Mouse (Mus musculus) MEL (cell line): ENCODE data around the gene Zfp367. TPM values are rescaled to one million over a fixed set of nuclear protein-coding genes. Genes with fewer than 3 reads are reported as not detected.

Experiments used
- DNase-seq: peaks from one replicate; pipeline ENCODE4 v3.0.0; 2011; ENCODE audit warnings: low read depth, low spot score
- H3K27ac ChIP-seq: 2 replicates; pipeline ENCODE4 v1.5.1; 2012; ENCODE audit warnings: low read depth, mild to moderate bottlenecking, control low read depth, low read length, moderate library complexity; ENCODE audit not compliant: control insufficient read depth
- H3K27me3 ChIP-seq, 2 experiments: fragments of 150-350 bp in 1 of 2; sonication (generic) in 1 of 2; 2 replicates each; pipeline ENCODE4 v1.6.1; 2012; ENCODE audit warnings: low read length in 2 of 2, mild to moderate bottlenecking in 2 of 2, improper control_type of control experiment in 1 of 2, moderate library complexity in 1 of 2; ENCODE audit not compliant: insufficient read depth in 2 of 2, control insufficient read depth in 1 of 2
- H3K36me3 ChIP-seq, 2 experiments: 2 replicates each; pipeline ENCODE4 v1.6.1; 2012 to 2014; ENCODE audit warnings: low read length in 2 of 2, improper control_type of control experiment in 1 of 2, inconsistent platforms in 1 of 2, mild to moderate bottlenecking in 1 of 2; ENCODE audit not compliant: insufficient read depth in 2 of 2, control insufficient read depth in 1 of 2
- H3K4me1 ChIP-seq, 2 experiments: fragments of 150-350 bp in 1 of 2; sonication (generic) in 1 of 2; 2 replicates each; pipeline ENCODE4 v1.6.1; 2012; ENCODE audit warnings: low read length in 2 of 2, improper control_type of control experiment in 1 of 2, mild to moderate bottlenecking in 1 of 2; ENCODE audit not compliant: insufficient read depth in 2 of 2, control insufficient read depth in 1 of 2
- H3K4me3 ChIP-seq, 2 experiments: fragments of 150-350 bp in 1 of 2; sonication (generic) in 1 of 2; 2 replicates each; pipeline ENCODE4 v1.5.1; 2012; ENCODE audit warnings: low read depth in 2 of 2, low read length in 2 of 2, mild to moderate bottlenecking in 2 of 2, moderate library complexity in 2 of 2, control low read depth in 1 of 2, improper control_type of control experiment in 1 of 2; ENCODE audit not compliant: control insufficient read depth in 1 of 2, insufficient read depth in 1 of 2
- H3K79me2 ChIP-seq: 2 replicates; pipeline ENCODE4 v1.6.1; 2012; ENCODE audit warnings: mild to moderate bottlenecking, low read length, moderate library complexity; ENCODE audit not compliant: control insufficient read depth, poor library complexity, insufficient read depth
- H3K9ac ChIP-seq: 2 replicates; pipeline ENCODE4 v1.6.1; 2012; ENCODE audit warnings: low read depth, mild to moderate bottlenecking, control low read depth, low read length, moderate library complexity; ENCODE audit not compliant: control insufficient read depth, poor library complexity, severe bottlenecking
- H3K9me3 ChIP-seq: fragments of 150-350 bp; sonication (generic); replicated peaks from 2 replicates; pipeline ENCODE4 v1.6.1; 2012; ENCODE audit warnings: mild to moderate bottlenecking, low read length, improper control_type of control experiment, moderate library complexity; ENCODE audit not compliant: insufficient read depth
- BHLHE40 ChIP-seq: IDR thresholded peaks from 2 replicates; pipeline ENCODE4 v1.6.1; 2012; ENCODE audit warnings: low read depth, mild to moderate bottlenecking, inconsistent platforms, low read length, improper control_type of control experiment, borderline replicate concordance
- CHD1 ChIP-seq: IDR thresholded peaks from 2 replicates; pipeline ENCODE4 v1.6.1; 2012; ENCODE audit warnings: low read depth, mild to moderate bottlenecking, inconsistent platforms, low read length, improper control_type of control experiment
- CHD2 ChIP-seq: IDR thresholded peaks from 2 replicates; pipeline ENCODE4 v1.6.1; 2011; ENCODE audit warnings: low read length, improper control_type of control experiment
- ELF1 ChIP-seq: IDR thresholded peaks from 2 replicates; pipeline ENCODE4 v1.6.1; 2014; ENCODE audit warnings: low read depth, mild to moderate bottlenecking, inconsistent platforms, low read length, improper control_type of control experiment, moderate library complexity
- EP300 ChIP-seq, 2 experiments: IDR thresholded peaks; 2 replicates each; pipeline ENCODE4 v1.6.1; 2011; ENCODE audit warnings: improper control_type of control experiment in 2 of 2, low read length in 2 of 2, low read depth in 1 of 2, mild to moderate bottlenecking in 1 of 2
- ETS1 ChIP-seq: IDR thresholded peaks from 2 replicates; pipeline ENCODE4 v1.6.1; 2012; ENCODE audit warnings: low read depth, mild to moderate bottlenecking, inconsistent platforms, low read length, improper control_type of control experiment, moderate library complexity
- GABPA ChIP-seq: IDR thresholded peaks from 2 replicates; pipeline ENCODE4 v1.6.1; 2012; ENCODE audit warnings: low read depth, mild to moderate bottlenecking, inconsistent platforms, low read length, improper control_type of control experiment, moderate library complexity
- GATA1 ChIP-seq: IDR thresholded peaks from 2 replicates; pipeline ENCODE4 v1.6.1; 2011; ENCODE audit warnings: low read depth, low read length, improper control_type of control experiment
- HCFC1 ChIP-seq: IDR thresholded peaks from 2 replicates; pipeline ENCODE4 v1.6.1; 2012; ENCODE audit warnings: low read depth, mild to moderate bottlenecking, inconsistent platforms, low read length, improper control_type of control experiment, moderate library complexity
- KAT2A ChIP-seq: conservative IDR thresholded peaks from 2 replicates; pipeline ENCODE4 v1.6.1; 2012; ENCODE audit warnings: low read depth, low read length, improper control_type of control experiment, inconsistent platforms
- MAFK ChIP-seq: IDR thresholded peaks from 2 replicates; pipeline ENCODE4 v1.6.1; 2011; ENCODE audit warnings: low read depth, mild to moderate bottlenecking, low read length, improper control_type of control experiment, borderline replicate concordance
- MAX ChIP-seq: IDR thresholded peaks from 2 replicates; pipeline ENCODE4 v1.6.1; 2011; ENCODE audit warnings: low read length, improper control_type of control experiment
- MAZ ChIP-seq: IDR thresholded peaks from 2 replicates; pipeline ENCODE4 v1.6.1; 2012; ENCODE audit warnings: low read depth, mild to moderate bottlenecking, inconsistent platforms, low read length, improper control_type of control experiment
- MXI1 ChIP-seq: IDR thresholded peaks from 2 replicates; pipeline ENCODE4 v1.6.1; 2011; ENCODE audit warnings: mild to moderate bottlenecking, low read depth, low read length, improper control_type of control experiment
- MYB ChIP-seq: IDR thresholded peaks from 2 replicates; pipeline ENCODE4 v1.6.1; 2011; ENCODE audit warnings: mild to moderate bottlenecking, low read depth, low read length, improper control_type of control experiment
- MYC ChIP-seq: IDR thresholded peaks from 2 replicates; pipeline ENCODE4 v1.6.1; 2011; ENCODE audit warnings: low read depth, mild to moderate bottlenecking, low read length, improper control_type of control experiment, moderate library complexity
- NELFE ChIP-seq: IDR thresholded peaks from 2 replicates; pipeline ENCODE4 v1.6.1; 2011; ENCODE audit warnings: low read depth, low read length, improper control_type of control experiment
- POLR2A ChIP-seq, 2 experiments: IDR thresholded peaks; 2 replicates each; pipeline ENCODE4 v1.6.1; 2011 to 2012; ENCODE audit warnings: low read length in 2 of 2, mild to moderate bottlenecking in 2 of 2, control low read depth in 1 of 2, improper control_type of control experiment in 1 of 2, low read depth in 1 of 2, moderate library complexity in 1 of 2; ENCODE audit not compliant: control insufficient read depth in 1 of 2, insufficient read depth in 1 of 2, poor library complexity in 1 of 2
- POLR2AphosphoS2 ChIP-seq: IDR thresholded peaks from 2 replicates; pipeline ENCODE4 v1.6.1; 2011; ENCODE audit warnings: low read length, improper control_type of control experiment
- POLR2AphosphoS5 ChIP-seq: IDR thresholded peaks from 2 replicates; pipeline ENCODE4 v1.6.1; 2012; ENCODE audit warnings: low read depth, borderline replicate concordance, mild to moderate bottlenecking, inconsistent platforms, low read length, moderate library complexity, mixed read lengths
- RCOR1 ChIP-seq: IDR thresholded peaks from 2 replicates; pipeline ENCODE4 v1.6.1; 2012; ENCODE audit warnings: low read depth, mild to moderate bottlenecking, inconsistent platforms, low read length, improper control_type of control experiment
- SIN3A ChIP-seq: IDR thresholded peaks from 2 replicates; pipeline ENCODE4 v1.6.1; 2012; ENCODE audit warnings: low read length, improper control_type of control experiment, inconsistent platforms
- TAL1 ChIP-seq: IDR thresholded peaks from 2 replicates; pipeline ENCODE4 v1.6.1; 2012; ENCODE audit warnings: mild to moderate bottlenecking, inconsistent platforms, low read length, moderate library complexity, mixed read lengths
- TBP ChIP-seq: IDR thresholded peaks from 2 replicates; pipeline ENCODE4 v1.8.0; 2011; ENCODE audit warnings: low read depth, low read length, improper control_type of control experiment
- TCF12 ChIP-seq: IDR thresholded peaks from 2 replicates; pipeline ENCODE4 v1.6.1; 2014; ENCODE audit warnings: low read depth, mild to moderate bottlenecking, inconsistent platforms, low read length, improper control_type of control experiment, moderate library complexity
- UBTF ChIP-seq: IDR thresholded peaks from 2 replicates; pipeline ENCODE4 v1.6.1; 2012; ENCODE audit warnings: low read depth, mild to moderate bottlenecking, inconsistent platforms, low read length, improper control_type of control experiment, moderate library complexity, borderline replicate concordance; ENCODE audit not compliant: insufficient read depth
- USF1 ChIP-seq: IDR thresholded peaks from 2 replicates; pipeline ENCODE4 v1.6.1; 2014; ENCODE audit warnings: low read depth, mild to moderate bottlenecking, inconsistent platforms, low read length, improper control_type of control experiment, moderate library complexity
- USF2 ChIP-seq, 2 experiments: IDR thresholded peaks; 2 replicates each; pipeline ENCODE4 v1.6.1; 2011 to 2012; ENCODE audit warnings: improper control_type of control experiment in 2 of 2, low read length in 2 of 2, borderline replicate concordance in 1 of 2, inconsistent platforms in 1 of 2, low read depth in 1 of 2, mild to moderate bottlenecking in 1 of 2; ENCODE audit not compliant: insufficient read depth in 1 of 2
- ZKSCAN1 ChIP-seq: IDR thresholded peaks from 2 replicates; pipeline ENCODE4 v1.6.1; 2012; ENCODE audit warnings: low read depth, mild to moderate bottlenecking, inconsistent platforms, low read length, improper control_type of control experiment, moderate library complexity
- ZMIZ1 ChIP-seq: IDR thresholded peaks from 2 replicates; pipeline ENCODE4 v1.6.1; 2012; ENCODE audit warnings: low read depth, mild to moderate bottlenecking, inconsistent platforms, low read length, improper control_type of control experiment, moderate library complexity
- ZNF384 ChIP-seq: IDR thresholded peaks from 2 replicates; pipeline ENCODE4 v1.6.1; 2012; ENCODE audit warnings: low read depth, mild to moderate bottlenecking, inconsistent platforms, low read length, improper control_type of control experiment
- polyA plus RNA-seq, 2 experiments: library from polyadenylated mRNA; stranded (reverse) in 1 of 2; unstranded in 1 of 2; fragments of >175 nt in 1 of 2; fragments of >200 nt in 1 of 2; gene quantifications; 2 replicates each; pipeline versions ENCODE4 v1.2.1 to v1.2.4; 2012; ENCODE audit warnings: low replicate concordance in 2 of 2, low read depth in 1 of 2; ENCODE audit not compliant: insufficient read length in 2 of 2, insufficient read depth in 1 of 2, missing spikeins in 1 of 2
- total RNA-seq: library from RNA; depleted of rRNA; stranded (reverse); fragments of 300-350 nt; gene quantifications from 2 replicates; pipeline ENCODE4 v1.2.3, GENCODE M21; 2012

The Zfp367 gene
- total and polyA plus RNA-seq, 3 experiments, result 23.4 to 28.4 TPM; not detected in 1

DNA sequence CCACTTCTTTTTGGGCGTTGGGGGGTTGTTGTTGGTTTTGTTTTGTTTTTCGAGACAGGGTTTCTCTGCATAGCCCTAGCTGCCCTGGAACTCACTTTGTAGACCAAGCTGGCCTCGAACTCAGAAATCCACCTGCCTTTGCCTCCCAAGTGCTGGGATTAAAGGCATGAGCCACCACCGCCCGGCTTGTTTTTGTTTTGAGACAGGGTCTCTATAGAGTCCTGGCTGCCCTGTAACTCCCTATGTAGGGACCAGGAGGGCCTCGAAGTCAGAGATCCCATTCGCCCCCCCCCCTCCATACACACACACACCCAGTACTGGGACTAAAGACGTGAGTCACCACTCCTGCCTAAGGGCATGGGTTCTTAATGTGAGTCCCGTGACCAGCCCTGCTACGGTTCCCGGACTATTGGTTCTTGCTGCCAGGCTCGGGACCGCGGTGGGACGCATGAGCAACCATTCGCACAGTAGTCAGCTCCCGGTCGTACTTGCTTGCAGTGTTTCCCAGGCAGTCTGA lies 807 bp upstream of the Zfp367 start:
- Histone ChIP-seq H3K36me3 (peaks cover 0 to 21% of the 10 kb centered on the region in 2 experiments; a peak in 3 of 4 replicates), H3K27ac (peak overlapping the region; percentile 25), H3K9ac (peak overlapping the region; percentile 65), H3K4me1 (peaks cover 3 to 10% of the 10 kb centered on the region in 2 experiments; a peak in 3 of 4 replicates), H3K27me3 (peaks cover 2 to 16% of the 10 kb centered on the region in 2 experiments), H3K9me3 (no peaks in the 10 kb centered on the region), H3K4me3 (peak overlapping the region; percentile 58 to 65), H3K79me2 (peaks cover 36% of the 10 kb centered on the region)
- TF ChIP-seq GATA1 (no peak), USF2 (IDR thresholded peaks at IDR 0.05; ENCODE audit: borderline replicate concordance in 1 of 2, insufficient read depth in 1 of 2, low read depth in 1 of 2, low read length in 2 of 2) (no peak), ELF1 (no peak), TBP (0 out of 2 replicates have a peak, but pooled peaks have one; percentile 26), USF1 (peak; percentile 37; the same call in 1 of the 2 replicates), NELFE (no peak), MAX (0 out of 2 replicates have a peak, but pooled peaks have one; percentile 27), UBTF (no peak), ZNF384 (no peak), SIN3A (peak; percentile 43; the same call in 1 of the 2 replicates), BHLHE40 (peak; percentile 19; the same call in 1 of the 2 replicates), CHD2 (no peak), ZMIZ1 (no peak), POLR2AphosphoS2 (no peak), MAZ (peak; percentile 11; the same call in 1 of the 2 replicates), ETS1 (no peak), RCOR1 (no peak), EP300 (IDR thresholded peaks at IDR 0.05; ENCODE audit: low read depth in 1 of 2, low read length in 2 of 2) (no peak), TCF12 (no peak; the same call in 1 of the 2 replicates), ZKSCAN1 (no peak), KAT2A (no peak), TAL1 (no peak), MXI1 (peak; percentile 87), MYB (no peak), POLR2A (IDR thresholded peaks at IDR 0.05; ENCODE audit: control insufficient read depth in 1 of 2, insufficient read depth in 1 of 2, low read depth in 1 of 2, low read length in 2 of 2, poor library complexity in 1 of 2) (no peak), CHD1 (no peak), MAFK (no peak), HCFC1 (no peak), POLR2AphosphoS5 (no peak), GABPA (no peak), MYC (no peak)
- DNase-seq, result peak; percentile 73
